Mouse (Mus musculus): ENCODE data around the gene Tyk2. TPM values are rescaled to one million over a fixed set of nuclear protein-coding genes. Genes with fewer than 3 reads are reported as not detected.

Gene Tyk2
- polyA plus RNA-seq, 1 experiment from 2014 or later = 9.8 TPM

- DNase-seq (ENCODE audit: low spot score) (peak; percentile 75), ATAC-seq (ENCODE audit: low read depth) (0 out of 2 replicates have a peak, but pooled peaks have one; percentile 7)
- Histone ChIP-seq H3K36me3 (ENCODE audit: control insufficient read depth, insufficient read depth, low read length) (no peaks in the 10 kb centered on the region), H3K4me1 (ENCODE audit: control insufficient read depth, insufficient read depth, low read length) (peaks cover 18% of the 10 kb centered on the region), H3K27me3 (replicated peaks; ENCODE audit: control insufficient read depth, insufficient read depth, low read length) (no peaks in the 10 kb centered on the region), H3K27ac (replicated peaks; ENCODE audit: low read depth, low read length) (peak overlapping the region; percentile 72), H3K9me3 (ENCODE audit: control insufficient read depth, low read length) (no peaks in the 10 kb centered on the region), H3K4me3 (ENCODE audit: low read depth, low read length) (peak overlapping the region; percentile 38), H3K9ac (ENCODE audit: low read depth, low read length) (peak overlapping the region; percentile 59), H3K4me2 (ENCODE audit: low read depth, low read length) (peak overlapping the region; percentile 74)
- WGBS = 1% methylated on average over 5 of the region's 5 CpGs
Observed at GRCm38 (mm10) chr9:21153833-21154232, 22.8 kb upstream of the Tyk2 start.

- Histone ChIP-seq H3K4me2 (ENCODE audit: low read depth, low read length) (peak overlapping the region; percentile 74), H3K4me1 (ENCODE audit: control insufficient read depth, insufficient read depth, low read length) (peaks cover 23% of the 10 kb centered on the region), H3K27ac (replicated peaks; ENCODE audit: low read depth, low read length) (peak overlapping the region; percentile 72; the same call in 1 of the 2 replicates), H3K9ac (ENCODE audit: low read depth, low read length) (peak overlapping the region; percentile 59), H3K9me3 (ENCODE audit: control insufficient read depth, low read length) (no peaks in the 10 kb centered on the region), H3K4me3 (ENCODE audit: low read depth, low read length) (peak overlapping the region; percentile 38), H3K36me3 (ENCODE audit: control insufficient read depth, insufficient read depth, low read length) (no peaks in the 10 kb centered on the region), H3K27me3 (replicated peaks; ENCODE audit: control insufficient read depth, insufficient read depth, low read length) (no peaks in the 10 kb centered on the region)
- 5% methylated on average over 11 of the region's 12 CpGs for WGBS
- DNase-seq (ENCODE audit: low spot score) (peak; percentile 26), ATAC-seq (ENCODE audit: low read depth) (peak; percentile 3; the same call in 1 of the 2 replicates)
Observed at GRCm38 (mm10) chr9:21153331-21153730, 22.3 kb upstream of the Tyk2 start.

GRCm38 (mm10) chr9:21152715-21153114, 21.7 kb upstream of the Tyk2 start:
- Histone ChIP-seq H3K9me3 (ENCODE audit: control insufficient read depth, low read length) (no peaks in the 10 kb centered on the region), H3K27me3 (replicated peaks; ENCODE audit: control insufficient read depth, insufficient read depth, low read length) (no peaks in the 10 kb centered on the region), H3K4me2 (ENCODE audit: low read depth, low read length) (peak overlapping the region; percentile 74), H3K4me3 (ENCODE audit: low read depth, low read length) (peak overlapping the region; percentile 38), H3K36me3 (ENCODE audit: control insufficient read depth, insufficient read depth, low read length) (no peaks in the 10 kb centered on the region), H3K9ac (ENCODE audit: low read depth, low read length) (peak overlapping the region; percentile 59), H3K27ac (replicated peaks; ENCODE audit: low read depth, low read length) (peak overlapping the region; percentile 72; the same call in 1 of the 2 replicates), H3K4me1 (ENCODE audit: control insufficient read depth, insufficient read depth, low read length) (peaks cover 28% of the 10 kb centered on the region)
- 1% methylated on average over 11 of the region's 11 CpGs for WGBS
- ATAC-seq (ENCODE audit: low read depth) = 0 out of 2 replicates have a peak, but pooled peaks have one; percentile 7
- DNase-seq (ENCODE audit: low spot score) = peak; percentile 81

- H3K4me2 ChIP-seq (ENCODE audit: low read depth, low read length) = peak within 1 kb of the TSS; percentile 87
- H3K9me3 ChIP-seq (ENCODE audit: control insufficient read depth, low read length) = no peaks in the 10 kb centered on the region
- WGBS = 5% methylated on average over 43 of the region's 56 CpGs
Observed at GRCm38 (mm10) chr9:21149654-21150419, 18.8 kb upstream of the Tyk2 start, which contains the start of gene Cdc37. Gene Cdc37 (minus strand): TSS chr9:21149982.

GRCm38 (mm10) chr9:21149077-21149653, 18.1 kb upstream of the Tyk2 start:
- DNase-seq (ENCODE audit: low spot score) = no peak
- no peak for ATAC-seq (ENCODE audit: low read depth)
- peak overlapping the region; percentile 78 for H3K4me3 ChIP-seq (ENCODE audit: low read depth, low read length)
- no peaks in the 10 kb centered on the region for H3K27me3 ChIP-seq (replicated peaks; ENCODE audit: control insufficient read depth, insufficient read depth, low read length)
- peaks cover 22% of the 10 kb centered on the region for H3K36me3 ChIP-seq (ENCODE audit: control insufficient read depth, insufficient read depth, low read length)
- H3K27ac ChIP-seq (replicated peaks; ENCODE audit: low read depth, low read length) = peak overlapping the region; percentile 79
- 9% methylated on average over 8 of the region's 8 CpGs for WGBS
- H3K4me1 ChIP-seq (ENCODE audit: control insufficient read depth, insufficient read depth, low read length) = peaks cover 27% of the 10 kb centered on the region
- peak overlapping the region; percentile 88 for H3K9ac ChIP-seq (ENCODE audit: low read depth, low read length)
- peak overlapping the region; percentile 87 for H3K4me2 ChIP-seq (ENCODE audit: low read depth, low read length)
- no peaks in the 10 kb centered on the region for H3K9me3 ChIP-seq (ENCODE audit: control insufficient read depth, low read length)

More at GRCm38 (mm10) chr9:21149654-21150419, 18.8 kb upstream of the Tyk2 start, which contains the start of gene Cdc37:
- Histone ChIP-seq H3K9ac (ENCODE audit: low read depth, low read length) (peak within 1 kb of the TSS; percentile 88), H3K4me1 (ENCODE audit: control insufficient read depth, insufficient read depth, low read length) (peaks cover 30% of the 10 kb centered on the region), H3K4me3 (ENCODE audit: low read depth, low read length) (peak within 1 kb of the TSS; percentile 78), H3K27ac (replicated peaks; ENCODE audit: low read depth, low read length) (peak within 1 kb of the TSS; percentile 79), H3K36me3 (ENCODE audit: control insufficient read depth, insufficient read depth, low read length) (peaks cover 16% of the 10 kb centered on the region), H3K27me3 (replicated peaks; ENCODE audit: control insufficient read depth, insufficient read depth, low read length) (no peaks in the 10 kb centered on the region)
- DNase-seq (ENCODE audit: low spot score) = peak; percentile 96
- peak; percentile 96 for ATAC-seq (ENCODE audit: low read depth)

GRCm38 (mm10) chr9:21148427-21148826, 17.4 kb upstream of the Tyk2 start:
- peak overlapping the region; percentile 78 for H3K4me3 ChIP-seq (ENCODE audit: low read depth, low read length)
- DNase-seq (ENCODE audit: low spot score) (no peak), ATAC-seq (ENCODE audit: low read depth) (no peak)
- H3K4me1 ChIP-seq (ENCODE audit: control insufficient read depth, insufficient read depth, low read length) = peaks cover 20% of the 10 kb centered on the region
- peak overlapping the region; percentile 87 for H3K4me2 ChIP-seq (ENCODE audit: low read depth, low read length)
- peaks cover 30% of the 10 kb centered on the region for H3K36me3 ChIP-seq (ENCODE audit: control insufficient read depth, insufficient read depth, low read length)
- H3K27ac ChIP-seq (replicated peaks; ENCODE audit: low read depth, low read length) = no peak overlapping the region
- no peaks in the 10 kb centered on the region for H3K9me3 ChIP-seq (ENCODE audit: control insufficient read depth, low read length)
- H3K27me3 ChIP-seq (replicated peaks; ENCODE audit: control insufficient read depth, insufficient read depth, low read length) = no peaks in the 10 kb centered on the region
- H3K9ac ChIP-seq (ENCODE audit: low read depth, low read length) = peak overlapping the region; percentile 88

GRCm38 (mm10) chr9:21146722-21147121, 15.7 kb upstream of the Tyk2 start:
- peaks cover 47% of the 10 kb centered on the region for H3K36me3 ChIP-seq (ENCODE audit: control insufficient read depth, insufficient read depth, low read length)
- peak overlapping the region; percentile 18 for H3K4me2 ChIP-seq (ENCODE audit: low read depth, low read length)
- H3K27me3 ChIP-seq (replicated peaks; ENCODE audit: control insufficient read depth, insufficient read depth, low read length) = no peaks in the 10 kb centered on the region
- peak; percentile 52 for DNase-seq (ENCODE audit: low spot score)
- no peak for ATAC-seq (ENCODE audit: low read depth)
- no peaks in the 10 kb centered on the region for H3K9me3 ChIP-seq (ENCODE audit: control insufficient read depth, low read length)
- WGBS = 42% methylated on average over 10 of the region's 10 CpGs
- H3K27ac ChIP-seq (replicated peaks; ENCODE audit: low read depth, low read length) = no peak overlapping the region
- H3K9ac ChIP-seq (ENCODE audit: low read depth, low read length) = peak overlapping the region; percentile 23; the same call in 1 of the 2 replicates
- H3K4me1 ChIP-seq (ENCODE audit: control insufficient read depth, insufficient read depth, low read length) = peaks cover 16% of the 10 kb centered on the region
- 0 out of 2 replicates have a peak overlapping the region, but pooled peaks have one; percentile 7 for H3K4me3 ChIP-seq (ENCODE audit: low read depth, low read length)

- Histone ChIP-seq H3K9ac (ENCODE audit: low read depth, low read length) (0 out of 2 replicates have a peak overlapping the region, but pooled peaks have one; percentile 14), H3K27ac (replicated peaks; ENCODE audit: low read depth, low read length) (no peak overlapping the region; the same call in 1 of the 2 replicates), H3K36me3 (ENCODE audit: control insufficient read depth, insufficient read depth, low read length) (peaks cover 60% of the 10 kb centered on the region), H3K27me3 (replicated peaks; ENCODE audit: control insufficient read depth, insufficient read depth, low read length) (no peaks in the 10 kb centered on the region), H3K9me3 (ENCODE audit: control insufficient read depth, low read length) (no peaks in the 10 kb centered on the region), H3K4me2 (ENCODE audit: low read depth, low read length) (no peak overlapping the region), H3K4me3 (ENCODE audit: low read depth, low read length) (no peak overlapping the region), H3K4me1 (ENCODE audit: control insufficient read depth, insufficient read depth, low read length) (peaks cover 16% of the 10 kb centered on the region)
- WGBS = 92% methylated on average over 4 of the region's 4 CpGs
- no peak for ATAC-seq (ENCODE audit: low read depth)
- no peak for DNase-seq (ENCODE audit: low spot score)
Observed at GRCm38 (mm10) chr9:21145431-21145830, 14.4 kb upstream of the Tyk2 start.

Measured in embryonic facial prominence, embryonic 14.5 days (tissue).